In genomic region chr10:57721035-57721434, GRCm38 (mm10) we compare ENCODE assay signal across 18 mouse cellular contexts.
A peak's percentile ranks its signal among the peaks of the same experiment; 100 is the strongest.
DNase-seq lines count a peak whose midpoint lies in the region; ATAC-seq lines count a peak whose summit lies in the region.
"Had no signal": no experiment of that assay in that cellular context is flagged by ENCODE, and none has a peak within 500 bp of the region (broad histone marks: within the 10 kb centered on the region; RNA-seq: fewer than 3 reads in every experiment).

No protein-coding gene starts in this region.

- no peaks in the 10 kb centered on the region for H3K36me3 ChIP-seq in splenic B cell, adult 2 months (ENCODE audit: control insufficient read depth, insufficient read depth, low read length, poor library complexity, severe bottlenecking)
- H3K36me3 ChIP-seq: embryonic facial prominence, embryonic 15.5 days; forebrain, embryonic 15.5 days; heart, embryonic 10.5 days; hindbrain, embryonic 15.5 days had no signal

- DNase-seq in MEL-GATA-1-ER (ENCODE audit: extremely low read depth, low read depth): peak; percentile 11
- peak; percentile 4 for DNase-seq in splenic B cell, adult 2 months (ENCODE audit: low read depth, low spot score)
- DNase-seq in natural killer cell, adult 2 months (ENCODE audit: low spot score in 2 of 2): no peak
- no peak for DNase-seq in embryo, embryonic 10 days (ENCODE audit: low spot score)
- DNase-seq: adrenal gland, postnatal 10 days; cerebellum, adult 11-12 months; cerebellum, adult 9-10 months; cerebellum, postnatal 36 days; embryo, embryonic 11 days; gastrocnemius, postnatal 36 days; heart, adult 18-20 months; heart, postnatal 14 days had no signal

- no peaks in the 10 kb centered on the region for H3K27me3 ChIP-seq in splenic B cell, adult 2 months (ENCODE audit: control insufficient read depth, insufficient read depth, low read length, poor library complexity, severe bottlenecking)
- H3K27me3 ChIP-seq: embryonic facial prominence, embryonic 15.5 days; forebrain, embryonic 15.5 days; hindbrain, embryonic 15.5 days had no signal

- peak; percentile 97 for ATAC-seq in common myeloid progenitor, adult 5-6 weeks (replicated peaks; ENCODE audit: low read depth, poor library complexity, severe bottlenecking)
- peak; percentile 88 for ATAC-seq in megakaryocyte, adult 5-6 weeks (ENCODE audit: poor library complexity, severe bottlenecking)
- ATAC-seq: forebrain, embryonic 15.5 days had no signal

Comparison
In these comparisons a context has a peak if more than half of its experiments do, and no peak if none do; other contexts are left out.
1. DNase-seq: peak in MEL-GATA-1-ER (single experiment) and splenic B cell, adult 2 months (single experiment); none in natural killer cell, adult 2 months (0 of 2) and embryo, embryonic 10 days (single experiment).